Mouse (Mus musculus) c-Kit-positive CD71-positive TER-119-negative erythroid progenitor cells, embryonic 14.5 days (primary cell): ENCODE measurements at regions not wholly inside any gene's neighbourhood (a gene's known extent, or its start where the extent isn't known, plus 50 kb on each side); places are given as distances from the start of the nearest gene placed in this dataset.
"Not testable (repeated sequence)": the region's sequence is repeated elsewhere in the genome, so short reads cannot be mapped to it uniquely, and the experiment has no call there.

Experiments
- DNase-seq: peaks from one replicate; pipeline ENCODE4 v3.0.0-alpha.2; 2013; ENCODE audit warnings: low read depth

GRCm38 (mm10) chr12:27977548-27978256 is 574.5 kb downstream of the Dcdc2c start:
- DNase-seq = no peak

- no peak for DNase-seq
These were observed 589.3 kb downstream of the Dcdc2c start for GRCm38 (mm10) chr12:27962908-27963307.

GRCm38 (mm10) chr12:27960064-27960463 is 592.1 kb downstream of the Dcdc2c start:
- no peak for DNase-seq

- no peak for DNase-seq
These were observed 604.6 kb downstream of the Dcdc2c start for GRCm38 (mm10) chr12:27947646-27948045.

- no peak for DNase-seq
These were observed 604.6 kb upstream of the Sox11 start for GRCm38 (mm10) chr12:27946866-27947459.

GRCm38 (mm10) chr12:27945411-27945810 is 603.0 kb upstream of the Sox11 start:
- DNase-seq = no peak

GRCm38 (mm10) chr12:27941053-27941452 is 598.7 kb upstream of the Sox11 start:
- DNase-seq = no peak

GRCm38 (mm10) chr12:27932382-27933140 is 590.2 kb upstream of the Sox11 start:
- DNase-seq = no peak

GRCm38 (mm10) chr12:27928366-27928963 is 586.1 kb upstream of the Sox11 start:
- DNase-seq = no peak

- no peak for DNase-seq
These were observed 584.4 kb upstream of the Sox11 start for GRCm38 (mm10) chr12:27926730-27927129.

- DNase-seq = no peak
These were observed 578.2 kb upstream of the Sox11 start for GRCm38 (mm10) chr12:27920607-27921006.

GRCm38 (mm10) chr12:27916401-27916920 is 574.1 kb upstream of the Sox11 start:
- DNase-seq = no peak

- no peak for DNase-seq
These were observed 567.2 kb upstream of the Sox11 start for GRCm38 (mm10) chr12:27909417-27910100.

- DNase-seq = not testable (repeated sequence)
These were observed 554.3 kb upstream of the Sox11 start for GRCm38 (mm10) chr12:27896682-27897081.

- DNase-seq = no peak
These were observed 539.3 kb upstream of the Sox11 start for GRCm38 (mm10) chr12:27881720-27882119.

- no peak for DNase-seq
These were observed 524.0 kb upstream of the Sox11 start for GRCm38 (mm10) chr12:27866421-27866820.

- DNase-seq = no peak
These were observed 507.2 kb upstream of the Sox11 start for GRCm38 (mm10) chr12:27849537-27849936.

- DNase-seq = no peak
These were observed 506.7 kb upstream of the Sox11 start for GRCm38 (mm10) chr12:27849099-27849498.

- no peak for DNase-seq
These were observed 505.8 kb upstream of the Sox11 start for GRCm38 (mm10) chr12:27848141-27848540.

- DNase-seq = no peak
These were observed 505.0 kb upstream of the Sox11 start for GRCm38 (mm10) chr12:27847397-27847796.

GRCm38 (mm10) chr12:27844958-27845357 is 502.6 kb upstream of the Sox11 start:
- DNase-seq = no peak

- no peak for DNase-seq
These were observed 496.6 kb upstream of the Sox11 start for GRCm38 (mm10) chr12:27838955-27839354.
